Mouse (Mus musculus) cortical plate, adult 2 months (tissue): ENCODE measurements around the gene Cplx3.

Source experiments
- CTCF ChIP-seq: fragments of 200-500 bp; IDR thresholded peaks from 2 replicates; pipeline ENCODE4 v1.5.1; 2011; ENCODE audit warnings: mild to moderate bottlenecking, control low read depth, low read length; ENCODE audit not compliant: insufficient read depth; ENCODE audit errors: extremely low read depth
- POLR2A ChIP-seq: fragments of 200-500 bp; IDR thresholded peaks from 2 replicates; pipeline ENCODE4 v1.6.1; 2011; ENCODE audit warnings: mild to moderate bottlenecking, low read length, control low read depth; ENCODE audit not compliant: insufficient read depth; ENCODE audit errors: extremely low read depth

DNA sequence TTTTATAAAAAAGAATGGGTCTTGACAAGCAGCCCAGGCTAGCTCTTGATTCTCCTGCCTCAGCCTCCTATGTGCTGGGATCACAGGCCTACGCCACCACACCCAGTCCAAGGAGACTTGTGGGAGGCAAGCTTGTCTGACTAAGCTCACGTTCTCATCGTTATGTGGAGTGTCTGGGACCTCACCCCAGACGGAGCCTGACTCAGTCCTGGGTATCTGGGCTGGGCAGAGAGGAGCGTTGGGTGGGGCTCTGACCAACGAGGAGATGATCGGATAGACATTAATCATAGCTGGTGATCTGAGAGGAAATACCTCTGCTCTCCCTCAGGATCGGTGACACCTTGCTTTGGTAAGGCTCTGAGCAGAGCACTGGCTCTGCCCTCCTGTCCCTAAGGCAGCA, 12.8 kb upstream of the Cplx3 start:
- TF ChIP-seq CTCF = no peak
- TF ChIP-seq POLR2A = no peak
